Mouse (Mus musculus) erythroblast, embryonic 14.5 days (primary cell): ENCODE data around the gene Psmb7. TPM values are rescaled to one million over a fixed set of nuclear protein-coding genes. Genes with fewer than 3 reads are reported as not detected.

Experiments
- H3K27me3 ChIP-seq: 2 replicates; pipeline ENCODE4 v1.6.1; 2012; ENCODE audit warnings: inconsistent platforms; ENCODE audit not compliant: control insufficient read depth
- H3K36me3 ChIP-seq: 2 replicates; pipeline ENCODE4 v1.6.1; 2012; ENCODE audit warnings: mild to moderate bottlenecking, inconsistent platforms; ENCODE audit not compliant: control insufficient read depth
- H3K4me1 ChIP-seq: 2 replicates; pipeline ENCODE4 v1.6.1; 2012; ENCODE audit warnings: inconsistent platforms; ENCODE audit not compliant: control insufficient read depth
- H3K4me3 ChIP-seq: replicated peaks from 2 replicates; pipeline ENCODE3; 2012; ENCODE audit warnings: moderate library complexity, mild to moderate bottlenecking, inconsistent platforms
- H3K9me3 ChIP-seq: 2 replicates; pipeline ENCODE4 v1.6.1; 2012; ENCODE audit warnings: low read length, inconsistent platforms, mixed read lengths; ENCODE audit not compliant: control insufficient read depth
- GATA1 ChIP-seq: IDR thresholded peaks from 2 replicates; pipeline ENCODE4 v1.6.1; 2012; ENCODE audit warnings: low read length, inconsistent platforms, mixed read lengths
- TAL1 ChIP-seq: IDR thresholded peaks from 3 replicates; pipeline ENCODE4 v1.6.1; 2012; ENCODE audit warnings: low read length, inconsistent platforms, mixed read lengths
- polyA plus RNA-seq: library from polyadenylated mRNA; stranded (reverse); fragments of >175 nt; gene quantifications from 2 replicates; pipeline ENCODE4 v1.2.3, GENCODE M21; 2012

Psmb7 gene
- polyA plus RNA-seq, 1 experiment: 2.3 TPM

DNA sequence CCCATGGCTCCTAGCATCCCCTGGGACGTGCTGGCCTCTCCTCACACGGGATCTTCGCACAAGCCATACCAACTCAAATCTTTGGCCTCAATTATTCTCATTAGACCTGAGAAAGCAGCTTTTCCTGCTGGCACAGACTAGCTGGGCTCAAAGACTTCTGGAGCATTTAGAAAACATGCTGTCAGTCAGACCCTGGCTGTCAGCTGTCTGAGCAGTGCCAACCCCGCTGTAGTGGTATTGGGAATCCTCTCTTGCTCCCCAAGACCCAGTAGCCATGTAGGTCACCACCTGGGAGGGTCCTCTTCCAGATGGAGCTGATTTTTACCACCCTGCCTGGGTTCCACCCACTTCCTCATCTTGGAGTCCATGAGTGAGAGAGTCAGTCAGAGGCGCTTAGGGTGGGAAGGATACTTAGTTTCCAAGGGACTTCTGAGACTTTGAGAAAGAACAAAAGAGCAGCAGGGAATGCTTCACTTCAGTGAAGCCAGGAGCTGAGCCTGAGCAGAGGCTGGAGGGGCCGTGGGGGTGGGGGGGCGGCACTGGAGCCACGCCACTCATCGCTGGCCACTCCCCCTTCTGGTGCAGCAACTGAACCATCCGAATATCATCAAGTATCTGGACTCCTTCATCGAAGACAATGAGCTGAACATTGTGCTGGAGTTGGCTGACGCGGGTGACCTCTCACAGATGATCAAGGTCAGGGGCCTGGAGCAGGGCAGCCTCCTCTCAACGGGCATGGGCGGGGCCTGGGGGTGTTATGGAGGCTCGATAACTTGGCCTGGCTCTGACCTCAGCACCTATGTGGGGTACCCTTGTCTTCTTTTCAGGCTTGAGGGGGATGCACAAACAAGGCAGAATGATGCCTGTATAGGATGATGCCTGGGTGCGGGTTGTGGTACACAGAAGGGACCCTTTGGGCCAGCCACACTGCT, 83.3 kb downstream of the Psmb7 start:
- TF ChIP-seq TAL1 (no peak), GATA1 (no peak)
- H3K4me1 ChIP-seq: no peaks in the 10 kb centered on the region
- no peak overlapping the region for H3K4me3 ChIP-seq
- no peaks in the 10 kb centered on the region for H3K27me3 ChIP-seq
- peaks cover 6% of the 10 kb centered on the region; the same call in 1 of the 2 replicates for H3K36me3 ChIP-seq
- H3K9me3 ChIP-seq: no peaks in the 10 kb centered on the region

- no peaks in the 10 kb centered on the region; the same call in 1 of the 2 replicates for H3K4me1 ChIP-seq
- no peak overlapping the region for H3K4me3 ChIP-seq
- no peak for TF ChIP-seq TAL1
- TF ChIP-seq GATA1: no peak
- no peaks in the 10 kb centered on the region for H3K9me3 ChIP-seq
- peaks cover 9% of the 10 kb centered on the region; the same call in 1 of the 2 replicates for H3K36me3 ChIP-seq
- no peaks in the 10 kb centered on the region for H3K27me3 ChIP-seq
Measured at GRCm38 (mm10) chr2:38556721-38557120, 87.2 kb downstream of the Psmb7 start.

DNA sequence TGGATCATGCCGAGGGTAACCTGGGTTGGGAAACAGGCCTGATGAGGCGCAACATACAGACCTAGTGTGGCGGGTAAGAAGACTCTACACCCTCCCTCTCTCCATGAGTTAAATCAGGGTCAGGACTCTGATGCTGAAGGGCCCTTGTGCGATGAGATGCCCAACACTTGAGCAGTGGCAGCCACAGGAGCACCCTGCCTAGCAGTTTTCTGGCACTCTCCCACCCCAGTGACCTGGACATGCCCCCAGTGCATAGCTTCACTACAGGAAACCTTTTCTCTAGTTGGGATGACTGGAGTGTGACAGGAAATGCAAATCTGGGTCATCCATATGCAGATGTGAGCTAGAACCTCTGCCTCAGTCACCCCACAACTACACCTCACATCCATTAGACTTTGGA, 88.2 kb downstream of the Psmb7 start:
- Histone ChIP-seq H3K9me3 (no peaks in the 10 kb centered on the region), H3K27me3 (no peaks in the 10 kb centered on the region), H3K36me3 (peaks cover 14% of the 10 kb centered on the region; the same call in 1 of the 2 replicates), H3K4me3 (no peak overlapping the region), H3K4me1 (peaks cover 2% of the 10 kb centered on the region)
- TF ChIP-seq GATA1 (no peak), TAL1 (no peak)

GRCm38 (mm10) chr2:38554226-38554995, 89.5 kb downstream of the Psmb7 start:
- Histone ChIP-seq H3K4me1 (peaks cover 2% of the 10 kb centered on the region), H3K36me3 (peaks cover 17% of the 10 kb centered on the region; the same call in 1 of the 2 replicates), H3K27me3 (no peaks in the 10 kb centered on the region), H3K9me3 (no peaks in the 10 kb centered on the region), H3K4me3 (no peak overlapping the region)
- no peak for TF ChIP-seq GATA1
- TF ChIP-seq TAL1: no peak

DNA sequence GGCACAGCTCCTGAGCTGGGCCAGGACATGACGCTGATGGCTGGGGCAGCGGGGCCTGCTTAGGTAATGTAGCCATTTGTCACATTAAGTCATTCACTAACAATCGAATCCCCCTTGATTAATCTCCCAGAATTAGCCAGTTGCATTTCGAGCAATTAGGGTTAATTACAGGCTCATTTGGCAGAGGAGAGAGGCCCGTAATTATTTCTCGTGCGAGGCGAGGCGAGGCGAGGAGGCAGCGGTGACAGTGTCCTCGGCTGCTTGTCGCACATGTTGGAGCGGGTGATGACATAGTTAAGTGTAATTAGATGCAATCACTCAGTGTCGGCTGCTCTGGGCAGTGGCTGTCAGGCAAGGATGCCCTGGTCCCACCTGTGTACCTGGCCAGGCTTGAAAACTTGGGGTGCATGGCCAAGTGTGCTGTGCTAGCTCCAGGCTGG, 91.9 kb downstream of the Psmb7 start:
- Histone ChIP-seq H3K27me3 (no peaks in the 10 kb centered on the region), H3K9me3 (no peaks in the 10 kb centered on the region), H3K4me1 (peaks cover 3% of the 10 kb centered on the region), H3K4me3 (no peak overlapping the region), H3K36me3 (peaks cover 11% of the 10 kb centered on the region; the same call in 1 of the 2 replicates)
- TF ChIP-seq TAL1: no peak
- no peak for TF ChIP-seq GATA1

- Histone ChIP-seq H3K27me3 (no peaks in the 10 kb centered on the region), H3K9me3 (no peaks in the 10 kb centered on the region)
Measured at GRCm38 (mm10) chr2:38547793-38548517, 95.9 kb downstream of the Psmb7 start.

GRCm38 (mm10) chr2:38546748-38547147, 97.1 kb downstream of the Psmb7 start:
- Histone ChIP-seq H3K4me3 (no peak overlapping the region), H3K9me3 (no peaks in the 10 kb centered on the region), H3K4me1 (peaks cover 31% of the 10 kb centered on the region), H3K27me3 (no peaks in the 10 kb centered on the region), H3K36me3 (peaks cover 8% of the 10 kb centered on the region; the same call in 1 of the 2 replicates)
- TF ChIP-seq GATA1 (no peak), TAL1 (no peak)

More at GRCm38 (mm10) chr2:38547793-38548517, 95.9 kb downstream of the Psmb7 start:
- no peak overlapping the region for H3K4me3 ChIP-seq
- H3K4me1 ChIP-seq: peaks cover 20% of the 10 kb centered on the region
- H3K36me3 ChIP-seq: peaks cover 11% of the 10 kb centered on the region; the same call in 1 of the 2 replicates
- TF ChIP-seq GATA1 (no peak), TAL1 (no peak)

GRCm38 (mm10) chr2:38546222-38546621, 97.7 kb downstream of the Psmb7 start:
- Histone ChIP-seq H3K27me3 (no peaks in the 10 kb centered on the region), H3K4me3 (no peak overlapping the region), H3K9me3 (no peaks in the 10 kb centered on the region), H3K36me3 (peaks cover 6% of the 10 kb centered on the region; the same call in 1 of the 2 replicates), H3K4me1 (peaks cover 35% of the 10 kb centered on the region)
- TF ChIP-seq GATA1 (no peak), TAL1 (no peak)

DNA sequence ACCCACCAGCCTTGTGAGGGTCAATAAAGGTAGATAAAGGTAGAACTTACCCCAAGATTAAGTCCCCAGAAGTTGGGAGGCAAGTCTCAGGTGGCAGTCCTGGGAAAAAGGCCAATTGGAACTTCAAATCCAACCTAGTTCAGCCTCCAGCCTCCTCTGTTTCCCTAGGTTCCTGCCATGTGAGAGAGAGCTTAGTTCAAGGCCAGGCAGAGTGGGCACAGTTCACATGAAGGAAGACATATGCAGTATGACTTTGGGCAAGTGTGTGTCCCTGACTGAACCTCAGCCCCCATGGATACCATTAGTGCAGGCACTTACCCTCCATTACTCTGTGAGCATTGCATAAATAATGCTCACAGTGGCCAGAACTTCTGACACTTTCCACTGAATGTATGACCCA, 98.2 kb downstream of the Psmb7 start:
- Histone ChIP-seq H3K4me3 (no peak overlapping the region), H3K9me3 (no peaks in the 10 kb centered on the region), H3K36me3 (peaks cover 3% of the 10 kb centered on the region; the same call in 1 of the 2 replicates), H3K27me3 (no peaks in the 10 kb centered on the region), H3K4me1 (peaks cover 38% of the 10 kb centered on the region)
- TF ChIP-seq GATA1: no peak
- TF ChIP-seq TAL1: no peak
